Mouse (Mus musculus): ENCODE measurements at regions not wholly inside any gene's neighbourhood (a gene's known extent, or its start where the extent isn't known, plus 50 kb on each side); places are given as distances from the start of the nearest gene placed in this dataset.
"Not testable (repeated sequence)": the region's sequence is repeated elsewhere in the genome, so short reads cannot be mapped to it uniquely, and the experiment has no call there.

DNA sequence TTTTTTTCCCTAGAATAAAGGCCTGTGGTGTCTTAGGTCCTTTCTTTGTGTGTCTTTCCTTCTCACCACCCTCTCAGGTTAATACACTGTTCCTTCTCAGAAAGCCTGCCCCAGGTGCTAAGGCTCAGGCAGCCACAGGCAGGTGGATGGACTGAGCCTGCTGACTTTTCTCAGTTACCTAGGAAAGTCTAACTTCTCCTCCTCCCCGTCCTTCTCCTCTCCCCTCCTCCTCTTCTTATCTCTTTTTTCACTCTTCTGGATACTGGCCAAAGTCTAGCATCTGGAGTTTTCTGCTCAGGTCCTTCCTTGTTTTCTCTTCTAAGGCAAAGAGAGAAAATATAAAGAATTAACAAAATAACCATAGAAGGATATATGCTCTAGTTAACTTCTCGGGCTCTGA lies 260.5 kb downstream of the Dad1 start:
- no peak for DNase-seq (ENCODE audit: low spot score in 2 of 2)

DNA sequence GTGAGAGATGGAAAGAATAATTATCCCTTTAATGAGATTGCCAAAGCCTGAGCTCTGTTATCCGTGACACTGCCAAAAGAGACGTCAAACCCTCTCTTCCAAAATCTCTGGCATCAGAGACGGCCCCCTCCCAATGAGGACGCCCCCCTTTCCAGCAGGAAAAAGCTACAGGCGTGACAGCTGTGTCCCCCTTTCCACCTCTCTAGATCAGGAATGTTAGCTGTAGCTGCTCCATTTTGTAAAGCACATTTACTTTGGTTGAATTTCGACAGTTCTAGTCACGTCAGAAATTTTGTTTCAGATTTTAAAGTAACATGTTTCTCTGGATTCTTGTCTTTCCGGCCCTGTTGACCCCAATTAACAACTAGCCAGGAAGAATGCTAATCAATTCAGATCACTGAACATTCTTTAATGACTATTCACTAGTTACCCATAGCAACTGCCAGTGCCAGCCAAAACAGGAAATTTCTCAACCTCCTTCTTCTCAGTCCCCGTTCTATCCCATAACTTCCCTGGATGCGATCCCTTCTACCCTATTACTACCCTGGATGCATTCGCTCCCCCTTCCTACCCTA lies 261.1 kb downstream of the Dad1 start:
- no peak for DNase-seq (ENCODE audit: low spot score in 2 of 2)

DNA sequence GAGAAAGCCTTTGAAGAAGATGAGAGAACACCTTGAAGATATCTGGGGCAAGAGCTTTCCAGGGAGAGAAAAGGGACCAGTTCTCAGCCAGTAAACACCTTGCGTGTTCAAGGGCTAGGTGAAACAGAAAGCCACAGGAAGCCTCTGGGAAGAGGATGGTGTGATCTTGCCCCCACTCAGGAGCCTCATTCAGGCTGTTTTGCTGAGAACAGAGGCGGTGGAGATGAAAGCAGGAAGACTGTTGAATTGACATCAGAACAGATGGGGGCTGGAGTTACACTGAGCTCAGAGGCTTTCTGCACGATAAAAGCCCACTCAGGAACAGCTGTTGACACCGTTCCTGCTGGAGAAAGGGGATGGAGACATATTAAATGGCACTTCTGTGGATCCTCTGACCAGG lies 262.5 kb downstream of the Dad1 start:
- peak; percentile 17 to 30 for DNase-seq (ENCODE audit: low spot score in 2 of 2)

DNA sequence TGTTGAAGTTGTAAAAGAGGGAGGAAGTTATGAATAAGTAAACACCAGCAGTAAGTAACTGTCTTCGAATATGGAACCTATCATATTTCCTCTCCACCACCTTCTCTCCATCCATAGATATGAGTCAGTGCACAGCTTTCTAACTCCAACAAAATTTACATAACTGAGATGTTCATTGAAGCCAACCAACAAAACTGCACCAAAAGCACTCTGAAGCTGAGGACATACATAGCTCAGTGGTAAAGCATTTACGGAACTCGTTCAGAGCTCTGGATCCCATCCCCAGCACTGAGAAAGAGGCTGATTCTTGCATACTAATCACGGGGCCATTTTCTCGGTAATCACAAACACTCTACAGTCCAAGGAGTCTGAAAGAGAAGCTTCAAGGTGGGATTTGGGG lies 273.1 kb downstream of the Dad1 start:
- peak in 1 of 2 experiments; percentile 18 for DNase-seq (ENCODE audit: low spot score in 2 of 2)

DNA sequence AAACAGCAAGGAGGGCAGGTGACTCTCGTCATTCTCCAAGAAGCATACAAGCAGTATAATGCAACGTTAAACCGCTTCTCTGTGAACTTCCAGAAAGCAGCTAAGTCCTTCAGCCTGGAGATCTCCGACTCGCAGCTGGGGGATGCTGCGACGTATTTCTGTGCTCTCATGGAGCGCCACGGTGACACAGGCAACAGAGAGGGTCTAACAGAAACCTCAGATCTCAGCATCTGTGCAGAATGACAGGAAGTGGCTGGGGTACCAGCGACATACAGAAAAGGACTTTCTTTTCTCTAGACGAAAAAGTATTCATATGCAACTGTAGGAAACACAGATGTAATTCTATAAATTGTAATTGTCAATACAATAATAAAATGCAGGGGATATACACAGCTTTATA lies 292.5 kb downstream of the Dad1 start:
- DNase-seq (ENCODE audit: low spot score in 2 of 2), result not testable (repeated sequence)

DNA sequence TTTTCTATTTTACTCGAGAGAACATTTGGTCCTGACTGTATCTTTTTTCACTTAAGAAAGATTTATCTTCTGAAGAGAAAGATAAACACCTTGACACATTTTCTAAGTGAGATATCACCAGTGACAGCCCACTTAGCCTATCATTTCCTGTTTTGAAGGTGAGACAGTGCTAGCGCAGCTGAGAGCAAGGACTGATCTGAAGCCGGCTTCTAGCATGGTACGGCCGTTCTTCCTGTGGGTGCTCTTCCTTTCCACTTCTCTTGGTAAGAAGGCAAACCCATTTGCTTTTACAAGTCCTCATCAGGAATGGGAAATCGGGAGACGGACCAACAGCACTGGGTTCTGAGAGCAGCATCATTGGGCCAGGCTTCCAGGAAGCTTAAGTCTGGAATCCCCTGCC lies 293.1 kb downstream of the Dad1 start:
- no peak for DNase-seq (ENCODE audit: low spot score in 2 of 2)

DNA sequence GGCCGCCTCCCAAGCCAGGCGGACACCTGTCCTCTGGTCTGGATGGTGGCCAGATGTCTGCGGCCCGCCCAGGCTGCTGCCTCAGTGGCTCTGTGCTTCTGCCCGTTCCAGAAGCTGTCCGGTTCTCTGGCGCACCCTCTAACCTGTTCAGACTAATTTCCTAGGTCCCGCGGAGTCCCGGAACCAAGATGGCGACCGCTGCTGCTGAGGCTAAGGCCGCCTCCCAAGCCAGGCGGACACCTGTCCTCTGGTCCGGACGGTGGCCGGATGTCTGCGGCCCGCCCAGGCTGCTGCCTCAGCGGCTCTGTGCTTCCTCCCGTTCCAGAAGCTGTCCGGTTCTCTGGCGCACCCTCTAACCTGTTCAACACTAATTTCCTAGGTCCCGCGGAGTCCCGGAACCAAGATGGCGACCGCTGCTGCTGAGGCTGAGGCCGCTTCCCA lies 318.1 kb downstream of the Dad1 start:
- peak; percentile 49 to 72 for DNase-seq (ENCODE audit: low spot score in 2 of 2)

DNA sequence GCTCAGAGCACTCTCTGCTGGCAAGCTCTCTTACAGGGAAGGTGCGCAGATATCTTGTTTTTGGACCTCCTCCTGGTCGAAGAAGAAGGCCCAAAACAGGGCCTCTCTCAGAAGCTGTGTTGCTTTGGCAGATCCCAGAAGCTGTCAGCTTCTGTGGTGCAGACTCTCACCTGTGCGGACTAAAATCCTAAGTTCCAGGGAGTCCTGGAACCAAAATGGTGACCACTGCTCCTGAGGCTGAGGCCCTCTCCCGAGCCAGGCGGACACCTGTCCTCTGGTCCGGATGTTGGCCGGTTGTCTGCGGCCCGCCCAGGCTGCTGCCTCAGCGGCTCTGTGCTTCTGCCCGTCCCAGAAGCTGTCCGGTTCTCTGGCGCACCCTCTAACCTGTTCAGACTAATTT lies 318.6 kb downstream of the Dad1 start:
- DNase-seq (ENCODE audit: low spot score in 2 of 2), result peak; percentile 29 to 66

DNA sequence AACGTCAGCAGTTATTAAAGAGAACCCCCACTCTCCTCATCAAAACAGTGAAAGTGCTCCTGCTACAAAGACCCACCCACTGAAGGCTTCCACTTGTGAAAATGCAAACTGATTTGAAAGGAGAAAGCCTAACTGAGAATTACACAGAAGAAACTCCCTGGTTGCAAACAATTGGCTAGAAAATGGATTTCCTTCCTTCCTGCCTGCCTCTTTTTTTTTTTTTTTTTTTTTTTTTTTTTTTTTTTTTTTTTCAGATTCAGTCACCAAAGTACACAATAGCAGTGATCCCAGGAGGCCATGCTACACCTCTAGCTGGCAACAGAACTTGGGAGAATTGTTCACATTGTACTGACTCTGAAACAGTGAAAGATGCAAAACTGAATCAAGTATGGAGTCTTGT lies 343.0 kb downstream of the Dad1 start:
- DNase-seq (ENCODE audit: low spot score in 2 of 2), result no peak

DNA sequence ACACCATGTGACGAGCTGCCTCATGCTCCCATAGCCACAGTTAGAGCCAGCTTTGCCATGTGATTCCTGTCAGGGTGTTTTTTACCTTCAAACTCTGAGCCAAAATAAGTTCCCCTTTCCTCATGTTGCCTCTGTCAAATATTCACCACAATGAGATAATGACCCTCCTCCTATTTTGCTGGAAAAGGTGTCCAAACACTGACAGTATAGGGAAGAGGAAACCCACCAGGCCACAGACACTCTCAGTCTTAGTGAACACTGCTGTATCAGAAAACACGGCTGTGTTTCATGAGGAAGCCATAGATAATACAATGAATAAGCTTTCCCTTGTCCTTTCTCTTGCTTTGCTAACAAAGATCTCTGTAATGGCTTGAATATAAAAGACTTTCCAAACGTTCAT lies 349.3 kb downstream of the Dad1 start:
- no peak for DNase-seq (ENCODE audit: low spot score in 2 of 2)

DNA sequence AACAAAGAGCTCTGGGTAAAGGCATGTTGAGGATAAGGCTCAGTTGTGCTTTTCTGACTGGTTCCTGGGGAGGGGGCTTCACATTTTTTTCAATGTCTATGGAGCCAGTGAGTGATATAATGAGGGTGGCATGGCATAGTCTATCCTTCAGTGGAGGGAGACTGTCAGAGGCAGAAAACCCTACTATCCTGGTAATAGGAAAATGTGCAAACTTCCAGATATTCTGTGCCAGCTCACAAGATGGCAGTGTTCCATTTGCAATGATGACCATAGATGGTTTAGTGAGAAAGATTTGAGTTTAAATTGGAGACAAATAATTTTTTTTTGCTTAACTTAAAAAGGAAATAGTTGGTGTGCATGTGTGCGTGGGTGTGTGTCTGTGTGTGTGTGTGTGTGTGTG lies 352.8 kb downstream of the Dad1 start:
- DNase-seq (ENCODE audit: low spot score in 2 of 2), result peak; percentile 17 to 28

DNA sequence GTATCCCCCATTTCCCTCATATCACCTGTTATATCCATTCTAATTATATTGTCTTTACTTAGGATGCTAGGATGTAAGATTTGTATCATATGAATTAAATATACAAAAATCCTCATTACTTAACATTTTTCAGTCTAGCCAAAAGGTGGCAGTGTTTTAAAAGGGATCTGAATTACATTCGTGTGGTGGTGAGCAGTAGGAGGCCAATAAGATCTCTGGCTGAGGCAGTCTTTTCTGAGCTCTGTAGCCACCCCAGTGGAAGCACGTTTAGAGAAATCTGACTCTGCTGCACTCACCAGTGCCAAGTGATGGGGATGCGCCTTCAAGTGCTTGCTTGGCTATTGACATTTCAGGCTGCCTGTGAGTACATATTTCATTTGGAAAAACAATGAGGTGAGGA lies 372.6 kb downstream of the Dad1 start:
- DNase-seq (ENCODE audit: low spot score in 2 of 2), result no peak

DNA sequence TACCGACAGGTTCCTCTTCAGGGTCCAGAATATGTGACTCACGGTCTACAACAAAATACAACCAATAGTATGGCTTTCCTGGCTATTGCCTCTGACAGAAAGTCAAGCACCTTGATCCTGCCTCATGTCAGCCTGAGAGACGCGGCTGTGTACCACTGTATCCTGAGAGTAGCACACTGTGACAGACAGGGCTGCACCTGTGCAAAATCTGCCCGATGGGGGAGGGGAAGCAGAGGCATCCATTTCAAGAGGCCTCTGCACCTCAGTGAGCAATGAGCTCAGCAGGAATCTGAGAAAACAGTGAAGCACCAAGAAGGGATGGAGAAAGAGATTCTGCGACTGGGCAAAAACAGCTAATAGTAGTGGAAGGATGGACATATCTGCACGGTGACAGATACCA lies 377.3 kb downstream of the Dad1 start:
- DNase-seq (ENCODE audit: low spot score in 2 of 2), result no peak

DNA sequence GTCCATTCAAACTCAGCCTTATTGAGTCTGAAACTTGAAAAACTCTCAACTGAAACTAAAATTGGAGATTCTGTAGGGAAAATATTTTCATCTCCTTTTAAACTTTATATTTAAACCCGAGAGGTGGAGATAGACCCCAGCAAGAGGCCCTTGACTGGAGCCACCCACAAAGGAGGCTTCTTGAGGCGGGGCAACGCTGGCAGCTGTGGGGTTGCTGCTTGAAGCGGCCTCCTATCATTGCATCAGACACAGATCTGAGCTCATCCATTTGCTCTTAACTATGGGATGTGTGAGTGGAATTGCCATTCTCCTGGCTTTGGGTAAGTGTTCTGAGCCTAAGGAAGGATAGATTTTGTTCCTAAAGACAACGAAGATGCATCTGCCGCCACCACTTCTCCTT lies 378.2 kb downstream of the Dad1 start:
- DNase-seq (ENCODE audit: low spot score in 2 of 2), result no peak

DNA sequence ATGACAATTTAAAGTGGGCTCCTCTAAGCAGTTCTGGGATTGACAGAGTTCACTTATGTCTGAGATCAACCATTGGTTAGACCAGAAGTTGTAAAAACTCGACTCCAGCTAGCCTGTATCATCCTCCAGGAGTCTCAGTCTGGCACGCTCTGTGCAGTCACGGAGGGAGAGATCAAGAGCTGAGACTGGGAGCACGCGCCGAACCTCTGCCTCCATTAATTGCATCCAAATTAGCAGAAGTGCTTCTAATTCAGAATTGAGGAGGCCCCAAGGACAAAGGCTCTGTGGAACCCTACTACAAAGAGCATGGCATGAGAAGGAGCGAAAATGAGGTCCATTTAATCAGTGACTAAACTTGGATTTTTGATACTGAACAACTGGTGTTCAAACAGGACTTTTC lies 406.9 kb downstream of the Dad1 start:
- no peak for DNase-seq (ENCODE audit: low spot score in 2 of 2)

DNA sequence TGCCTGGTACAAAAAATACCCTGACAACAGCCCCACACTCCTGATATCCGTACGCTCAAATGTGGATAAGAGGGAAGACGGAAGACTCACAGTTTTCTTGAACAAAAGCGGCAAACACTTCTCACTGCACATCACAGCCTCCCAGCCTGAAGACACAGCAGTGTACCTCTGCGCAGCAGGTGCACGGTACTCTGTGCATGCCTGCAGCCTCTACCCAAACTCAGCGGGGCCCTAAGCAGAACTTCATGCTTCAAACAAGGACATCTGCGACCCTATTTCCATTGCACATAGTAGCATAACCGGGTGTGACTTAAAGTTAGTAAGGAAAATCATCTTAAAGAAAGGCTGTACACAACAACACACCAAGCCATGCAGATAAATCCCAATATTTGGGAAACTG lies 408.3 kb downstream of the Dad1 start:
- DNase-seq (ENCODE audit: low spot score in 2 of 2), result no peak

DNA sequence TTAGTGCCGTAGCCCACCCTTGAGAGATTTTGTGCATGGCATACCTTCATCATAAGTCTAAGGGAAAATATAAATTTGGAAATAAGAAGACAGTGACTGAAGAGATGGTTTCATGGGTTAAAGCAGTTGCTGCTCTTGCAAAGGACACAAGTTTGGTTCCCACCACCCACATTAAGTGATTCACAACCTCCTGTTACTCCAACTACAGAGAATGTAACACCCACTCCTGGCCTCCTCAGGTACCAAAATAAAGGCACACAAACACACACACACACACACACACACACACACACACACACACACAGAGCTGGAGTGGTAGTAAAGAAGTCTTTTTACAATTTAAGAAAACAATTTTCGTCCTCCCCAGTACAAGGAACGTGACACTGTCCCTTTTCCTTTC lies 421.4 kb downstream of the Dad1 start:
- peak; percentile 29 to 45 for DNase-seq (ENCODE audit: low spot score in 2 of 2)

DNA sequence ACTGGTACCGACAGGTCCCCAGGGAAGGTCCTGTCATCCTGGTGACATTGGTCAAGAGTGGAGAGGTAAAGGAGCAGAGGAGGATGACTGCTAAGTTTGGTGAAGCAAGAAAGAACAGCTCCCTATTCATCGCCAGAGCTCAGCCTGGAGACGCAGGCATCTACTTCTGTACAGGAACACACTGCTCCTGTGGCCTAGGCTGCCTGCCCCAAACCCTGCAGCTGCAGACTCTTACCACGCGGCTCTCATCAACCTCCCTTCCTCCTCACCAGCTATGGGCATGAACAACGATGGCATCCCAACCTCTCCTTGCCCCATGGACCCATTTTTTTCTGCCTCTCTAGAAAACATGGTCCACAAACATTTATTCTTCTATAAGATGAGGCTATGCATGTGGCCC lies 422.3 kb downstream of the Dad1 start:
- no peak for DNase-seq (ENCODE audit: low spot score in 2 of 2)

DNA sequence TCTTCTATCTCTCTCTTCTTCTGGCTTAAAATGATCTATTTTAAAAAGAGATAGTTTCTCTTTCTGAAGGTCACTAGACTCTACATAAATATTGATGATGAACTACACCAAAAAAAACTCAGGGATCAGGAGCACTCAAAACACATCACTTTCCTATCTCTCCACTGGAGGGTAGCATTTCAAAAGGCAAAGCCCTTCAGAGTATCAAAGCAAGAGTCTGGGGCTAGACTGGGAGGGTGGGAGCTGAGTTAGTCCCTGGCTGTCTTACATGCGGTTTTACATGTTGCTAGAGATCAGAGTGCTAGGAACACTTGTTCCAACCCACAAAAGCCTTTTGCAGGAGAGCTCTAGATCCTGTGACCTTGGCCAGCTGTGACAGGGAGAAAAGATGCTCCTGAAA lies 423.2 kb downstream of the Dad1 start:
- DNase-seq (ENCODE audit: low spot score in 2 of 2), result no peak

DNA sequence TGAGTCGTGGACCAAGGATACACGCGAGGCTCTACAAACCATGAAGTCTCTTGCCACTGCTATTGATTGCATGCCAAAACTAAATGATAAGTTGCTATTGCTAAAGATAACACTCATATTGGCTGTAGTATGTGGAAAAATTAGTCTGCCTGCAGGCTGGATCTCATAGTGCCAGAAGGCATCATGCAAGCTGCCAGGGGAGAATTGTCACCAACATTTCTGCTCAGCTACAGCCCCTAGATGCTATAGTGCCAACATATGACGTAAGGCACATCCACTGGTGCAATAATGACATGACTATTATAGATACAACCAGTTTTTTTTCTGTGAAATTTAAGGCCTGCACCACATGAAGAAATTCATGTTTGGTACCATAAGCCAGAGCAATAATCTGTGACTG lies 427.1 kb downstream of the Dad1 start:
- DNase-seq (ENCODE audit: low spot score in 2 of 2), result no peak

DNA sequence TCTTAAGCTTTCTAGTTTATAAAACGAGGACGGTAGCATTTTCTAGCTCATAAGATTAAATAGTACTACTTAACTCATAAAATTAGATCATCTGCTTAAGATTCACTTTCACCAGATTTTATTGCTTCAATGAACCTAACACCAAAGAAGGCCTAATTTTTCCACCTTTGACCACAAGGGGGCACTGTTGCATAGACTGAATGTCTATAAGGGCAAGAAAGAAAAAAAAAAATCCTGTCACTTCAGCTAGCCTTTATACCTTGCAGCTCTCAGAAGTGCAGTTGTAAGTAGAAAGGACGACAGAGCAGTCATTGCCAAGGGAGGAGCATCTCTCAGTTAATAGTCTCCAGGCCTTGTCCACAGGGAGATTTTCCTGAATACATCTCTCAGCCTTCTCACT lies 447.7 kb downstream of the Dad1 start:
- DNase-seq (ENCODE audit: low spot score in 2 of 2), result peak; percentile 83 to 89

DNA sequence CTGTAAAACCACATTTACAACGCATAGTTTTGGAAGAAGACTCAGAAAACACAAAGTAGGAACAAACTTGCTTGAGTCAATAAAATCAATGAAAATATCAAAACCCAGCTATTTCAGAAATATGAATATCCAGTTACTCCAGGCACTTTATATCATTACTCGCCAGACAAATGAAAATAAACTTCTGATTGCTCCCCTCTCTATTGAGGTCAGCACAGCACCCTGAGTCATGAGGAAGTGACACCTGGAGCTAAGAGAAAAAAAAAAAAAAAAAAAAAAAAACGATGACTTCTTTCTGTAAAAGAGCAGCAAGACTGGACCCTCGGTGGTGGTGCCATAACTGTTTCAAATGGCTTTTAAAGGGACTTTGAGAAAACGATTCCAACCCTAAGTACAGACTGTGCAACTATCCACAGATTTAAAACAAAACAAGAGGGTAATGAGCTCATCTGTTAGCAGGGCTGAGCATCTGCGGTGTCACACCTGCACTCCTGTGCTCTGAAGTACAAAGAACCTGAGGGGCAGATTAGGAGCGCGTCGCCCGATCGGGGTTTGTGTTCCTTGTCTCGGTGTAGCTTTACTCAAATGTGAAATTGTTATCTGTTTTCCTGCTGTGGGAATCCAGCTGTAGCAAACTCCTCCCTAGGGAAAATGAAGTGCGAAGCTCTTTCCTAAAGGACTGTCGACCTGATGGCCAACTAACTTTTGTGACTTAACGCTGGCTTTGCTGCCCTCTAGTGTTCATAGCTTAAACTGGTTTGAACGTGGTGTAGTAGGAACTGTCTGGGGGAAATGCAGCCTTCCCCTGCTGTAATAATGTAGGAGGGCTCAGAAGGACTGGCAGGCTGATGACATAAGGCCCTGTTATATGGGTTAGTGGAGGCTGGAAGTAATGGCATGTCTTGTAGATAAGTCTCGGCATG lies 449.9 kb downstream of the Dad1 start:
- DNase-seq (ENCODE audit: low spot score in 2 of 2), result peak; percentile 71 to 77

DNA sequence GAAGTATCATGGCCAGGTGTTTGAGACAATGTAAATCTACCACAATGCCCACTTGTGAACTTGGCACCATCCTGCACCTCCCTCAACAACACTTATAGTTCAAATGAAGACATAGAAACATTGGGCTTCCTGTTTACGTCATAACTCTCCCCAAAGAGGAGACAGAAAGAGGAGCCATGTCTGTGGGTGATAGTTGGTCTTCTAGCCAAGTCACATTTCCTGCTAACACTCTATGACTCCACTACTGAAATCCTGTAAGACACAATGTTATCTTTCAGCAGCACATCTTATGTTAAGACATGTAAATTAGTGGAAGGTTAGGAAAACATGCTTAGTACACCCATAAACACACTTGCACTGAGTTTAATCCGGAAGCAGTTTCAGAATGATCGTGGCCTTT lies 451.4 kb downstream of the Dad1 start:
- no peak for DNase-seq (ENCODE audit: low spot score in 2 of 2)
